Mouse (Mus musculus): ENCODE data around the gene Sgca.

DNA sequence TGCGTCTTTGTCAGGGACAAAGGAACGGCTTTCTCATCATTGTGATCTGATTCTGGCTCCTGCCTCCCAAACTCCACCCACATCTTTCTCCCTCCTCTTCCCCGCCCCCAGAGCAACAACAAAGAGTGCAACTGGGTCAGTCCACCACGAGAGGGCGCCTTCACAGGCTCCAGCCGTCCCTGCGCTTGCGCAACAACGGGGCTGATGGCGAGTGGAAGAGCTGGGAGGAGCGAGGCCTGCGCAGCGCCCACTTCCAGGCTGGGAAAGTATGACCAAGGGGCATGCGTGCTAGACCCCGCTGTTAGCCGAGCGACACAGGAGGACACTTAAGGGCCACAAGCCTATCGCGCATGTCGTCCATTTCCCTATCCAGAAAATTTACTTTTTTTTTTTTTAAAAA is 2.8 kb upstream of the Sgca start:
- TF ChIP-seq CTCF (IDR thresholded peaks at IDR 0.05; ENCODE audit: low read depth) = peak; percentile 100
- TF ChIP-seq EP300 (IDR thresholded peaks at IDR 0.05; ENCODE audit: low read depth) = 0 out of 2 replicates have a peak, but pooled peaks have one; percentile 32
